Mouse (Mus musculus) induced T-regulatory cell, adult 2 months (primary cell): ENCODE measurements around the gene Msh6.
"Not testable (repeated sequence)": the region's sequence is repeated elsewhere in the genome, so short reads cannot be mapped to it uniquely, and the experiment has no call there.

Experiments used
- DNase-seq: peaks from one replicate; pipeline ENCODE4 v3.0.0-alpha.2; 2012; ENCODE audit warnings: low read depth

The Msh6 gene

DNA sequence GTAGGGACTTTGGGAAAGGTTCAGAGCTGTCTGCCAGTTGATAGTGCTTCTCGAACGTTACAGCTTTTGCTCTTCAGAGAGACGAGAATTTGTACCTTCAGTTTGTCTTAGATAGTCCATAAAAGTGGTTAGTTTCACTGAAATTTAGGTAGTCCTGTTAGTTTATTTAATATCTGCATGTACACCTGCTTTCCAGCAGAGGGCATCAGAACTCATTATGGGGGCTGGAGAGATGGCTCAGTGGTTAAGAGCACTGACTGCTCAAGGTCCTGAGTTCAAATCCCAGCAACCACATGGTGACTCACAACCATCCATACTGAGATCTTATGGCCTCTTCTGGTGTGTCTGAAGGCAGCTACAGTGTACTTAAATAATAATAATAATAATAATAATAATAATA, 7.2 kb downstream of the Msh6 start:
- DNase-seq: peak; percentile 51

DNA sequence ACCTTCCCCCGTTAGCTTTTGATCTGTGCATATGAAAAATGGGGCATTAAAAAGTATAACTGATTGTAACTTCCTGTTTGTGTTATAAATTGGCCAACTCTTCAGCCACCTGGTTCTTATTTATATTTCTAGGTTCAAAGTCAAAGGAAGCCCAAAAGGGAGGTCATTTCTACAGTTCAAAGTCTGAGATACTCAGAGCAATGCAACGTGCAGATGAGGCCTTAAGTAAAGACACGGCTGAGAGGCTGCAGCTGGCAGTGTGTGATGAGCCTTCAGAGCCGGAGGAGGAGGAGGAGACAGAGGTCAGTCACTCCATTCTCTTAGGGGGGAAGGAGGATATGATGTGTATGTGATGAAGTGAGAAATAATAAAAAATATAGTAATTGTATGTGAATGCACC, 8.5 kb downstream of the Msh6 start:
- DNase-seq: no peak

DNA sequence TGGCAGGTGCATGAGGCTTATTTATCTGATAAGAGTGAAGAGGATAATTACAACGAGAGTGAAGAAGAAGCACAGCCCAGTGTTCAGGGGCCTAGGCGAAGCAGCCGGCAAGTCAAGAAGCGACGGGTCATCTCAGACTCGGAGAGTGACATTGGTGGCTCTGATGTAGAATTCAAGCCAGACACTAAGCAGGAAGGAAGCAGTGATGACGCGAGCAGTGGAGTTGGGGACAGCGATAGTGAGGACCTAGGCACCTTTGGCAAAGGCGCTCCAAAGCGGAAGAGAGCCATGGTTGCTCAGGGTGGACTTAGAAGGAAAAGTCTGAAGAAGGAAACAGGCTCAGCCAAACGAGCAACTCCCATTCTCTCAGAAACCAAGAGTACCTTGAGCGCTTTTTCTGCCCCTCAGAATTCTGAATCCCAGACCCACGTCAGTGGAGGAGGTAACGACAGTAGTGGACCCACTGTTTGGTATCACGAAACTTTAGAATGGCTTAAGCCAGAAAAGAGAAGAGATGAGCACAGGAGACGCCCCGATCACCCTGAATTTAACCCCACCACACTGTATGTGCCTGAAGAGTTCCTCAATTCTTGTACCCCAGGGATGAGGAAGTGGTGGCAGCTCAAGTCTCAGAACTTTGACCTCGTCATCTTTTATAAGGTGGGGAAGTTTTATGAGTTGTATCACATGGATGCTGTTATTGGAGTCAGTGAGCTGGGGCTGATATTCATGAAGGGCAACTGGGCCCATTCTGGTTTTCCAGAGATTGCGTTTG, 9.8 kb downstream of the Msh6 start:
- DNase-seq: no peak

DNA sequence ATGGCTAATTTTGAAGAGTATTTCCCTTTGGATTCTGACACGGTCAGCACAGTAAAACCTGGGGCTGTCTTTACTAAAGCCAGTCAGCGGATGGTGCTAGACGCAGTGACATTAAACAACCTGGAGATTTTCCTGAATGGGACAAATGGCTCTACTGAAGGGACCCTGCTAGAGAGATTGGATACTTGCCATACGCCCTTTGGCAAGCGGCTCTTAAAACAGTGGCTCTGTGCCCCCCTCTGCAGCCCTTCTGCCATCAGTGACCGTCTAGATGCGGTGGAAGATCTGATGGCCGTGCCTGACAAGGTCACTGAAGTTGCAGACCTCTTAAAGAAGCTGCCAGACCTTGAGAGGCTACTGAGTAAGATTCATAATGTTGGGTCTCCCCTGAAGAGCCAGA, 11.1 kb downstream of the Msh6 start:
- DNase-seq: no peak

DNA sequence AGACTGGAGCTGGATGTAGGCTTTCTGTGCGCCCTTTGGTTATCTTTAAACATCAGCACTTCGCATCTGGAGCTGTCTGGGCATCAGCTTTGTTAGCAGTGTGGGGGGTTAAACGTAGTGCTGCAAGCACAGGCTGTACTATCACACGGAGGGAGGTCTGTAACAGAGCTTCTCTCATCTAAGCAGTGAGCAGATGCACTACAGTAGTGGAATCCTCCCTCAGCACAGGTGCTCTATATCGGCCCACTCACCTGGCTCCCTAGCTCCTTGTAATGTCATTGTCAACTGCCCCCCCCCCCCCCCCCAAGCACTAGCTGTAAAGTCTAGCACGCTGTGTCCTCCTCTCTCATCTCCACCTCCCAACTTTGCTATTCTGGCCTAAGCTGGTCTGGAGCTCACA, 12.6 kb downstream of the Msh6 start:
- no peak for DNase-seq

DNA sequence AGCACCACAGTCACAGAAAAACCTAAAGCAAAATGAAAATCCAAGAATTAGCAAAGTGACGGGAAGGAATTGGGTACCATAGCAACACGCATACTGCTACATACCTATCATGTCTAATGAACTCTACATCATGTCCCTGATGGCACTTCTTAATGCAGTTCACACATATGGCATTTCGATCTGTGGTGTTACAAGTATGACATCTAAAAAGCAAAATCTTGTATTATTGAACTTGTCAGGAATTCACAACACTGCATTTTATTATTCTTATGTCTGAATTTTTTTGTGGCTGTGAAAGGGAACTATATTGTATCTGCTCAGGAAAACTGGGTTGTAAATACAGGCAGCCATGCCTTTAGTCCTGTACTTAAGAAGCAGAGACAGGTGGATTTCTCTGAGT, 17.3 kb downstream of the Msh6 start:
- DNase-seq: no peak

DNA sequence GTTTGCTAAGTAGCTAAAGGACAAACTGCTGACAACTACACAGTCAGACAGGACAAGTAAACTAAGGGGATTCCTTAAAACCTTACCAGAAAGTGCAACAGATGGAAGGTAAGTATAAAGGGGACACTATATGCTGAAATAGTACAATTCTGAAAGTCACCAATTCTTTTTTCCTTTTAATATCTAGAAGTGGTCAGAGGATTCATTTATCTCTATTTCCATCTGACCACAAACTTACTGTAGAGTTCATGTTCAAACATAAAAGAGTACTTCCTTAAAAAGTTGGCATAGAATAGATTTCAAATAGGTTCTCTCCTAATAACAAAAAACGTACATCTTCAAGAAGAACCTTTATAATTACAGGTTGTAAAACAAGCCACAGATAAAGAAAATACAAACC, 18.5 kb downstream of the Msh6 start:
- DNase-seq: no peak

DNA sequence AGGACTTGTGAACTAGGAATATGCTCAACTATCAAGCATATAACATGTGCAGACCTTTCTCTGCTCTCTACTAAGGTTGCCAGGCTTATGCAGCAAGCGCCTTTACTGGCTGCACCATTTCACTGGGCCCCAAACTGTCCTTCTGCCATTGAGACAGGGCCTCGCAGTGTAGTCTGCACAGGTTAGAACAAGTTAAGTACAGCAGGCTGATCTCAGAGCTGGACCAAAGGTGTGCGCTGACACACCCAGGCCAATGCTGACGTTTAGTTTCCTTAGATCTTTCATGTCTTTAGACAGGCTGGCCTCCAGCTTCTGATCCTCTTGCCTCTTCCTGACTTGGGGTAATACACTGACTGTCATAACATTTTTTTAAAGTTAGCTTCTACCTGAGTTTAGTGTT, 22.9 kb downstream of the Msh6 start:
- DNase-seq: no peak

DNA sequence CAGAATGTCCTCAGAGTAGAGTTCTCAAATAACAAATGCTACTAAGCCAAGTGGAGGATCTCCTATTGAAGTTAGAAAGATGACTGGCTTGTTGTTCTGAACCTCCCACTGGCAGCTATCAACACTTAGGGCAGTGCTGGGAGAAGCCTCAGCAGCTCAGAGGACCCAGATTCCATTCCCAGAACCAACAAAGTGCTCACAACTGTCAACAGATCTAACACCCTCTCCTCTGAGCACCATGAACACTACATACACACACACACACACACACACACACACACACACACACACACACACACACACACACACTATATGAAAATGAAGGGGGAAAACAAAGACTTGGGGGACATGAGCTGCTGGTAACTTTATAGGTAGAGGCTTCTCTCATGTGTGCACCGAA, 30.0 kb downstream of the Msh6 start:
- no peak for DNase-seq

DNA sequence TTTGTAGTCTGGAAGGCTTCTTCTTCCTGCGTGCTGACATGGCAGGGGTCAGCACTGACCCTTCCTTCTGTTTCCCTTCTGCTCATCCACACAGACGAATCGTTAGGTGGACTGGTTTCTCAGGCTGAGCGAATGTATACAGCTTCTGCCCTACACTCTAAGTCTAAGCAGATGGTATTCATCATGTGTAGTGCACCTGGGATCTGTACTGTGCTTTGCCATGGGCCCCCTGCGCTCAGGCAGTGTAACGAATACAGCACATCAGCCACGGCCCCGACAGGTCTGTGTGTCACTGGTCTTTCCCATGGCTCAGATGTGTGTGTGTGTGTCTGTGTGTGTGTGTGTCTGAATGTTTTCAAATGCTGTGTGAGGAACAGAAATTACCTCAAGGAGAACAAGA, 32.1 kb downstream of the Msh6 start:
- DNase-seq: no peak

DNA sequence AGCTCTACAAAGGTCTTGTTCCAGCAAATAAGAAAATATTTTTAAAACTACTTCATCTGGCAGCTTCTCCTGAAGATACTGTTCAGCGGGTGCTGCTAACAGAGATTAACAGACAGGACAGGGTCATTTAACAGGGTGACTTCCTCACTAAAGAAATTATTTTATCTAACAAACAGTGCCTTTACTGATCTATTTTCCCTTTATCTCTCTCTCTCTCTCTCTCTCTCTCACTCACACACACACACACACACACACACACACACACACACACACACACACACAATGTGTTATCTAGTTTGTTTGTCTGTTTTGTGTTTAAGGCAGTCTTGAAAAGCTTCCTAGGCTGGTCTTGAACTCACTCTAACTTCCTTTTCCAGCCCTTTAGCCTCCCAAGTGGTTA, 39.6 kb downstream of the Msh6 start:
- DNase-seq: no peak

DNA sequence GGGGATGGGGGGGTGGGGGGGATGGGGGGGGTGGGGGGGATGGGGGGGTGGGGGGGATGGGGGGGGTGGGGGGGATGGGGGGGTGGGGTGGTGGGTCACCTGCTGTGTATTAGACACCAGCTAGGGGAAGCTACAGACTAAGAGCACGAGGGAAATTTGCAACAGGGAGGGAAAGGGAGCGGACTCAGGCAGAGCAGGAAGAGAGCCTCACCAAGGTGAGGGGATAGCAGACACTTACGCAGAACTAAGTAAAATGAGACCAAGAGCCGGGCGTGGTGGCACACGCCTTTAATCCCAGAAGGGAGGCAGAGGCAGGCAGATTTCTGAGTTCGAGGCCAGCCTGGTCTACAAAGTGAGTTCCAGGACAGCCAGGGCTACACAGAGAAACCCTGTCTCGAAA, 41.2 kb downstream of the Msh6 start:
- not testable (repeated sequence) for DNase-seq

DNA sequence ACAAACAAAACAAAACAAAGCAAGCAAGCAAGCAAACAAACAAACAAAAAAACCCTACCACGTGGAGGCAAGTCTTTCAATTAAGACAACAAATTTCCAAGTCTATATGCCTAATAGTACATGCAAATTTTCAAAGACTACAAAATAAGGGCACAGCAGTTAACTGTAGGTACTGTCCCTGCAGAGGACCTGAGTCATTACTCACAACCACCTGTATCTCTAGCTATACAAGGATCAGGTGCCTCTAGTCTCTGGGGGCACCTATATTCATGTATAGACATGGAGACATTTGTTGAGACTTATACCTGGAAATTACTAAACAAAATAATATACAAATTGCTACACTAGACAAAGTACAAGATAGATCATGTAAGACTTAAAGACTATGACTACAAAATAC, 49.1 kb downstream of the Msh6 start:
- DNase-seq: no peak

DNA sequence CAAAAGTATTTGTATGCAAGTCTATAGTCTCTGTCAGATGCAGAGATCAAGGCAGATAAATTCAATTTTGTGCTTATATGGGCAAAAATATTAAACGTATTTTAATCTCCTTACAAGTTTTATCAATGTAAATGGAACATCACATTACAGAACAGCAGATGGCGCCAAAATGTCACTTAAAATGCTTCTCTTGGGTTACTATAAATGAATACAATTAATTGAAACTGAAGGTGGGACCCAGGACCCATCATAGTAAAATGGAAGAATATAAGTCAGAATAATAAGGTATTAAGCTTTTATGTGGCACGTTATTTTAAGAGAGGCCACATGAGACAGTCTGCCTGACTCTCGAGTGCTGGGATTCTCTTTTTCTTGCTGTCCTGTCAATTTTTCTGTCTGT, 50.4 kb downstream of the Msh6 start:
- peak; percentile 90 for DNase-seq

DNA sequence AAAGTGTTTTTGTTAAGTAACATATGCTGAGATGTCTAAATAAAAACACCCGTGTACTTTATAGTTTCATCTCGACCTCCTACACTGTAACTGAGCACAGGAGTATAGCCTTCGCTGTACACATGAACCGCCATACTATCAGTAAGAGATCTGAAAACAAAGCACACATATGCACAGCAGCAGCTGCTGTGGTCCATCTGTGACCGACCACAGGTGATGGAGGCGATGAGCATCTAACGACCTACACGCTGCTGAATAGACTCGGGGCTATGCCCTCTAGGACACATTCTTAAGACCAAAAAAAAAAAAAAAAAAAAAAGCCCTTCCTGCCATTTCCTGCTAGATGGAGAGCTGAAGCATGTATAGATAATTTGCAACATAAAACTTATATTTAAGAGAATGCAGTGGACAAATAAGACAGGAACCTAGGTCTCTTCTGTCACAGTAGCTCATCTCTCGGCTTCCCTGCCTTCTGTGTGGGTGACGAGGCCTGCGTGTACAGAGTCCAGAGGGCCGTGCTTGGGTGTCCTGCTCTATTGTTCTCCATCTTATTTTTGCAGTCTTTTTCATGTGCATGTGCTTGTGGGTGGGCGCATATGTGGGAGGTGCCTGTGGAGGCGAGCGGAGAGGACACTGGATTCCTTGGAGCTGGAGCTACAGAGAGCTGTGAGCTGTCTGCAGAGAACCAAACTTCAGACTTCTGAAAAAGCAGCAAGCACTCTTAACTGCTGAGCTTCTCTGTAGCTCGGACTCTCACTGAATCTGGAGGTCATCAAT, 54.5 kb downstream of the Msh6 start:
- DNase-seq: no peak

DNA sequence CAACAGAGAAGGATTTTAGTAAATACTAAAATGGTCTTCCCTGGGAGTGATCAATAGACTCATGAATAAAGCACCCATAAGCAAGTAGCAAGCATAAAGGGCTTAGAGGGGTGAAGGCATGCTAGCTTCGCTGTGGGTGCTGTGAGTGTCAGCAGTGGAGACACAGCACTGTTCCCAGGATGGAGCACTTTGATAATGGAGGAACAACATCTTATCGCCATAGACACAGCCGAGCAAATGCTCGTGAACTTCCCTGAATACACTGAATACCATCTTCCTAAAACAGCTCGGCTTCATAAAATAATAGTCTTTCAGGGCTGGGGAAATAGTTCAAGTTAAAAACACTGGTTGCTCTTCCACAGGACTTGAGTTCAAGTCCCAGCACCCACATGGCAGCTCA, 56.9 kb downstream of the Msh6 start:
- no peak for DNase-seq

DNA sequence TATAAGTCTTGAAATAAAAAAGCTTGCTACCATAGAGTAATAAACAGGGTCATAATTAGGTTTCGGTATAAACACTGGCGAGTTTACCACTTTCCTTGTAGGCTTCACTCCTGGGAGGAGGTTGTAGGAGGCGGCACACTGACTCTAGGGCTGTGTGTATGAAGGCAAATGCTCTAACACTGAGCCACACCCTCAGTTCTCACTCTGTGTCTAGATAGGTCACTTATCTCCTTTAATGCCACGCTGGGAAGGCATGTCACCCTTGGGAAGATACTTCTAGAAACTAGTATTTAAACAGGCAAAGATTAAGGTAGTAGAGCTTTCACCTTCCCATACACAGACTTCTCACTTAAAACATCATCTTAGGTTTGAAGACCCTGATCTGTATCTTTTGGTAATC, 59.6 kb downstream of the Msh6 start:
- no peak for DNase-seq
